Mouse (Mus musculus): ENCODE measurements around the gene Soga3.

Gene Soga3

DNA sequence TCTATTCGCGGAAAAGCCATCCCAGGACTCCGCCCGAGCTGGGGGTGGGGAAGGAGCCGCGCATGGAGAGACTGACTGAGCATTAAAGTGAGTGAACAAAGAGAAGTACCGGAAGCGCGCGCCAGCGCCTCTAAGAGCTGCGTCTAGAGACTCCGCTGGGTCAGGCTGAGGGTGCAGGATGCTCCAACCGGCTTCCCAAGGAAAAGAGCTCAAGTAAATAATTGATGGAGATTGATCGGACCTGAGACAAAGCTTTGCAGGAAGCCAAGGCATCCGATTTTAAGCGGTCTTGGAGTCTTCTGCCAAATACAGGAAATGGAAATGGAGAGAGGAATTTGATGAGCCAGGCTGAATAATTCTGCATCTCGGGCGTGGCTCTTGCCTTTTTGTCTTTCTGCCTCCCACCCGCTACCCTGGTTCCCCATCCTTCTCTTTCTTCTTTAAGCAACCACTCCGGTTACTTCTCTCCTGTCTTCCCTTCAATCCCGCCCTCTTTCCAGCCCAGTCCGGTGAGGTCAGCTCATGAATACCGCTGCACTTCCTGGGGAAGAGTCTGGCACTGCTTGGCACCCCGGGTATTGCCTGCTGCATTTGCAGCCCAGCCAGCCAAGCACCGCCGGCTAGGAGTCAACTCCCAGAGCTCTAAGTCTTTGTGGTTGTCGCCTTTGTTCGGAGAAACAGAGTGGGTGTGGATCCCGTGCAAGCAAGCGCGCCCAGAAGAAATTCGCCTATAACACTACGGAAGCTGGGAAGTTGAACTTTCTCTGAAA lies at the start of gene Soga3:
Soga3 (plus strand) TSS at position 274 of the 770 bp plus-strand sequence.
- no peak for DNase-seq (ENCODE audit: extremely low read depth, insufficient read length, low spot score)

DNA sequence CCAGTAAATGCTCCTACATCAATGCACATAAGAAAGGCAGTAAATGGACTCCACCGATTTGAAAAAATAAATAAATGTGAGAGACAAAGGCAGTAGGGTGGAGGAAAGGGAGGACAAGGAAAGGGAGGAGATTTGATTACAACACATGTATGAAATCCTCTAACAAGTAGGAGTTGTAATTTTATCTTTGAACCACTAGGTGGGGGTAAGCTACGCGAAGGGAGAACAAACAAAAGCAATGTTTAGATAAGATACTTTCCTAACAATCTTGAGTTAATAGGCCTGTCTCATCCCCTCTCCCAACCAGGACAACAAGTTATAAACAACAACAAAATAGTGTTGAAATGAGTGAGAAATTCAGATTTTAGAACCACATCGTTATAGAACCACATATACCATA lies 36.7 kb upstream of the Soga3 start:
- DNase-seq (ENCODE audit: extremely low read depth, insufficient read length, low spot score) = no peak

DNA sequence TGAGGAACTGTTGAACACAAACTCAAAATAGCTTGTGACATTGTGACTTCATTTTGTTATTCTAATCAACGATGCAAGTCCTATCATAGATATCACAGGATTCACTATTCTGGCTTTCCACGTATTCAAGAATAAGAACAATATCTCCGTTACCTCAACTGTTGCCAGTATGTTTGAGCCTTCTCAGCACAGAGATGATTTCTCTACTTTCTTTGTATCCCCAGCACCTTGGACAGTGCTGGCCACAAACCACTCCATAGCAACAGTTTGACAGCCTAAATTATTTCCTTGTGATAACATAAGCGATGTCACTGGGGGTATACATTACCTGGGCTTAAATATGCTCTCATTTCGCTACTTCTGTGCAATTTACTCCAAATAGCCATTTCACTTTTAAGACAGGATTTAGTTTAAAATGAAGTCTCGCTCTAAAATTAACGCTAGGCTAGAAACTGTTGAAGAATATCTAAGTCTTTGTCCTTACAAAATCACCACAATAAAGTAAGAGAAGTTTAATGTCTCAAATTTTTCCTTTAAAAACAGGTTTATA lies 1.0 kb upstream of the Soga3 start:
- DNase-seq (ENCODE audit: extremely low read depth, insufficient read length, low spot score) = no peak

DNA sequence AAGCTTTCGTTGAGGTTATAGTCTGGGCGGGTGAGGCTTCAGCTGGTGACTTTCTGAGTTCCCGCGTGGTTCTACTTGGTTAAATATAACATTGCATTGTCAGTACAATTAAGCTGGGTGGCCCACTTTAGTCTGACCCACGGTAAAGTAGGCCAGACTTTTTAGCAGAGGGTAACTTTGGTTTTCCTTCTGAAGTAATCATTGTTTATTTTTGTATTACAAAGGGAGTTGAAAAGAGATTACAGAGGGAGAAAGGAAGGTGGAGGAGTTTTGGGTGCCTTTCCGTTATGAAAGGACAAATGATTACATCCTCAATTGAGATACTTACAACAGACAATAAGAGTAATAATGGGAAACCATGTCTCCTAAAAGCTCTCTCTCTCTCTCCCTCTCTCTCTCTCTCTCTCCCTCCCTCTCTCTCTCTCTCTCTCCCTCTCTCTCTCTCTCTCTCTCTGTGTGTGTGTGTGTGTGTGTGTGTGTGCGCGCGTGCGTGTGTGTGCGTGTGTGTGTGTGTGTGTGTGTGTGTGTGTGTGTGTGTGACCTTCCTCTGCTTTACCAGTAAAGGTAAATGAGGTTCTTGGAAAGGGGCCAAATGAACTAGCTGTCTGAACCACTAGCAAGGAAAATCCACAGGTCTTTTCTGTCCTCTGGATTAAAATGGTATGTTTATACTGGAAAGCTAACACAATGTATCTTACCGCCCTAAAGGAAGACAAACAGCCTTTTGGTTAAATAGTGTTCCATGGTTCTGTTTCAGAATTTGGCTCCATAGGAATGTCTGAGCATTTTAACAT lies 1.2 kb downstream of the Soga3 start:
- DNase-seq (ENCODE audit: extremely low read depth, insufficient read length, low spot score) = no peak

DNA sequence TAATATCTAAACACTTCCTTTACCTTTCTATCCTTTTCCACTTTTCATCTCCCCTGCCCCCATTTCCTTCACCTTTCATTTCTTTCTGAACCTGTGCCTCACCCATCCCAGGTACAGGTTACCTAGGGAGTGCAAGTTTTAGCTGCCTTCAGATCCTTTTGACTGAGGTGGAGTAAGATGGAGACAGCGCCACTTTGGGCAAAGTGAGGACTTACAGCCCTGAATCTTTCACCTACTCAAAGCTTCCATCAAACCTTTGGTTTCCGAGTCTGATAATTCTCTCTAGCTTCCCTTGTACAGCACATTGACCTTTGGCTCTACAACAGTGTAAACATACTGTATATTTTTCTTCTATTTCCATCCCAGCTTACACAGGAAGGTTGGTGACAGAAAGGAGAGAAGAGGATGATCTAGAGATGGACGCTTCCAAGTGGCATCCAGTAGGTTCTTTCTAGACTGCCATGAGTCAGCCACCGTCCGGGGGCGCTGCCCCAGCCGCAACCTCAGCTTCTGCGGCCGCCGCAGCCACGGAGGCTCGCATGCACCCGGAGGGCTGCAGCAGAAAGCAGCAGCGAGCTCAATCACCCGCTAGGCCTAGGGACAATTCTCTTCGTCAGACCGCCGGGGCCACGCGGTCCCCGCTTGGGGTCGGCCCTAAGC lies 2.7 kb downstream of the Soga3 start:
- no peak for DNase-seq (ENCODE audit: extremely low read depth, insufficient read length, low spot score)

DNA sequence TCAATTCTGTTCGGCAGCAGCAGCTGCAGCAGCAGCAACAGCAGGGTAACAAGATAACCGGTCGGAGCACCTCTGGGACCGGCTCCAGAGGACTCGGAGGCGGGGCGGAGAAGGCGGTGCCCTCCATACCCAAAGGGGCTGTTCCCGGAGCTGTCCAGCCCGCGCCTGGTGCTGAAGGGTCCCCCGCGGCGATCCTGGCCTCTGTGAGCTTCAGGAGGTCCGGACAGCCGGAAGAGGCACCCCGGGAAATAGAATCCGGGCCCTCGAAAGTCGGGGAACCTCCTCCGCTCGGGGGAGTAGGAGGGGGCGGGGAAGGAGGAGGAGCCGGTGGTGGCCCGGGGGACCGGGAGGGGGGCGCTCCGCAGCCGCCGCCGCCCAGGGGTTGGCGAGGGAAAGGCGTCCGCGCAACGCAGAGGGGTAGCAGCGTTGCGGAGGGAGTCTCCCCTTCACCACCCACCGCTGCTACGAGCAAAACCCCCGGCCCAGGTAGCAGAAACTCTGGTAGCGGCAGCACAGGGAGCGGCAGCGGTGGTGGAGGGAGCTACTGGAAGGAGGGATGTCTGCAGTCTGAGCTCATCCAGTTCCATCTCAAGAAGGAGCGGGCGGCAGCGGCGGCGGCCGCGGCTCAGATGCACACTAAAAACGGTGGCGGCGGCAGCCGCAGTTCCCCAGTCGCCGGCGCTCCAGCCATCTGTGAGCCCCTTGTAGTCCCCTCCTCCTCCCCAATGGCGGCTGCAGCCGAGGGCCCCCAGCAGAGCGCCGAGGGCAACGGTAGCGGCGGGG lies 3.4 kb downstream of the Soga3 start:
- no peak for DNase-seq (ENCODE audit: extremely low read depth, insufficient read length, low spot score)

DNA sequence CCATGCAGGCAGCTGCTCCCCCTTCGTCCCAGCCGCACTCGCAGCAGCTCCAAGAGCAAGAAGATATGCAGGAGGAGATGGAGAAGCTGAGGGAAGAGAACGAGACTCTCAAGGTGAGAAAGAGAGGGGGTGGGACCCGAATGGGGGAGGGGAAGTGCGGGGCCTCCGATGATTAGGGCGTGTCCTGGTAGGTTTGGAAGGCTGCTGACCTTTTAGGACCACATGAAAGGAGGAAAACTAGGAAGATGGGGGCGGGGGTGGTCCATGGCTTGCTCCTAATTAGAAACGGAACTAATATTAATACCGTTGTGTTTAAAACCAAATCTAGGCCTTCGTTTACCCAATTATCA lies 4.0 kb downstream of the Soga3 start:
- no peak for DNase-seq (ENCODE audit: extremely low read depth, insufficient read length, low spot score)

DNA sequence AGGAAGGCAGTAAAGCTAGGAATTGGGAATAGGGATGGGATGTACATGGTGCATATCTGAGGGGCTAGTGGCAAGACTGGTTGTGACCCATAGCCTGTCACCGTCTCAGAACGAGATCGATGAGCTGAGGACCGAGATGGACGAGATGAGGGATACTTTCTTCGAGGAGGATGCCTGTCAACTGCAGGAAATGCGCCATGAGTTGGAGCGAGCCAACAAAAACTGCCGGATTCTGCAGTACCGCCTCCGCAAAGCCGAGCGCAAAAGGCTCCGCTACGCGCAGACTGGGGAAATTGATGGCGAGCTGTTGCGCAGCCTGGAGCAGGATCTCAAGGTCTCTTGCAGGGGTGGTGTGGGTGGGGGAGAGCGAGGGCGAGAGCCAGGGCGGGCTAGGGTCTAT lies 4.4 kb downstream of the Soga3 start:
- no peak for DNase-seq (ENCODE audit: extremely low read depth, insufficient read length, low spot score)

DNA sequence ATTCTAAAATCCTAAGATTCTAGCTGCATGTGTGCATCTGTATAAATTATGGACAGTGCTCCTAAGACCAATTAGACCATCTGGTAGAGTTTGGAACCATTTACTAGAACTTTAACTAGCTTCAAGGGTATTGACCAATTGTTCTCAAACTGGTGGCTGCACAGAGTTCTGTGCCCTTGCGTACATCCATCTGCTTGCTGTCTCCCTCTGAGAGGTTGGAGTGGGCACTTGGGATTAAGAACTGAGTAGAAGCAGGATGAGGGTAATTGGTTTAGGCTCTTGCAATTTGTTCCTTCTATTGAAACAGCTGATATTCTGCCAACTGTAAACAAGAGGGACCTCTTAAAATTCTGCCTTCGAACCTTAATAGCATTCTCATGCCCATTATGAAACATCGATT lies 11.7 kb downstream of the Soga3 start:
- DNase-seq (ENCODE audit: extremely low read depth, insufficient read length, low spot score) = no peak

DNA sequence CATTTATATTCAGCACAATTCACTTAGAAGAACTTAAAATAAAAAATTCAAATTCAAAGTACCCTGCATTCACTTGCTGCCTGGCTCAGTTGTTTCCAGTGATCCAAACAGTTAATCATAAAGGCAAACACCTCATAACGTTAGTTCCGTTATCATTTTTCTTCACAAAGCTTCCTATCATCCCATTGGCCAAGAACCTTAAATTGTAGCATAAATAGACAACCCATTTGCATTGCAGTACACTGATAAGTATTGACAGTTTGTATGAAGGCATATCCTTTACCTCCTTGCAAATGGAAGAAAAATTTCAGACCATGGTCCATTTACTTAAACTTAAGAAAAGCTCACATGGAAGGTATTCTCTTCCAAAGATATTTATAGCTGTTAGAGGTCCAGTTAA lies 18.0 kb downstream of the Soga3 start:
- DNase-seq (ENCODE audit: extremely low read depth, insufficient read length, low spot score) = no peak

DNA sequence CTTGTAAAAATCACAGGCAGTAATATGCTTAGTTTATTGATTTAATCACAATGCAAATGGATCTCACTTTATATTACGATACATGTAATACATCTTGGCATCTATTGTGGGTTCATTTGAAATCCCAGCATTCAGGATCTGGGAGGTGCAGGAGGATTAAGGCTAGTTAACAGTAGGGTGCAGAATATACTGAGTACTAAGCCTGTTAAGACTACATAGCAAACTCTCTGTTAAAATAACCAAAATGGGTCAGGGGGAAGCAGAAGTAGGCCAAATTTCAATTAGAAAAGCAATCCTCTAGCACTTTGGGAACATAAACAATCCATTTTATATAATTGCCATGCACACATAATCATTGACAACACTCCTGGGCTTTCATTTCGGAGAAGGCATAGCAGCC lies 30.1 kb downstream of the Soga3 start:
- DNase-seq (ENCODE audit: extremely low read depth, insufficient read length, low spot score) = no peak

DNA sequence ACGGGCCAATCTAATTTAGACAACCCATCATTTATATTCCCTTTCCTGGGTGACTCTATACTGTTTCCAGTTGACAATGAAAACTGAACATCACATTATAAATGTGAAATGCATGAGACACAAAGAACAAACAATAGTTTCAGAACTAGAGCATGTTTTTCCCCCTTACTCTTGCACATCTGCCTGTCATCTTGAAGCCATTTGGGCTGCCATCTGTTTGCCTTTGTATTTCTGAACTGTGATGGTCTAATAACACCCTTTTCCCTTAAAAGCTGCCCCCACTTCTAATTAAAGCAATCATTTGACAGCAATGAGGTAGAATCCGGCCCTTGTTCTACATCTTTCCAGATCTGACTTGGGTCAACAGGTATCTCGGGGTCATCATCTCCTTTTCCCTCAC lies 32.0 kb downstream of the Soga3 start:
- no peak for DNase-seq (ENCODE audit: extremely low read depth, insufficient read length, low spot score)

DNA sequence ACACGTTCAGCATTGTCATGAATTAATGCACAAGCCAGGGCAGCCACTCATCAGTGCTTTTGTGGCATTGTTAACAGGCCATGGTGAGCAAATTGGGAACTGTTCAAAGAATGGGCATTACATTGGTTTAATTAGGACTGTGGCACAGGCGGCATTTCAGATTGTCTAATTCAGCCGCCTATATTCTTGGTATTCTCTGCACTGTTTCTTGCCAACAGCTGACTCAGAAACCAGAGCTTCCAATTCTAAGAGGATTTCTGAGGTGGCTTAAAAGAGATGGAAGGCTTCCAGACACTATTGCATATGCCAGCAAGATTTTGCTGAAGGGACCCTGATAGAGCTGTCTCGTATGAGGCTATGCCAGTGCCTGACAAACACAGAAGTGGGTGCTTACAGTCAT lies 33.2 kb downstream of the Soga3 start:
- DNase-seq (ENCODE audit: extremely low read depth, insufficient read length, low spot score) = no peak

DNA sequence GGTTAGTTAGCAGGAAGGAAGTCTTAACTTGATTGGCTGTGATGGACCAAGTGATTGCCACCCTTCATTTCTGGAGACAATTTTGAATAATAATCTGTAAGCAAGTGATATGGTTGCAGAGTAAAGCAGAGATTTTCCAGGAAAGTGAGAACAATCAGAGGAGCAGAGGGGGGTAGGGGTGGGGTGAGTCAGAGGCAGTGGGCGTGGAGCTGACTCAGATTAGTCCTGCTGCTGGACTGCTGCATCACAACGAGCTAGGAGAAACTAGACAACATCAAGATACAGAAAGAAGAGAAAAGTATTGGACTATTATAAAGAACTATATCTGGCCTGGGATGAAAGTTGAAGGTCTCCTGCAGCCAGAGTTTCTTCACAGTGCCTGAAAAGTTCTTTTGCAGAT lies 34.4 kb downstream of the Soga3 start:
- peak; percentile 7 for DNase-seq (ENCODE audit: extremely low read depth, insufficient read length, low spot score)

DNA sequence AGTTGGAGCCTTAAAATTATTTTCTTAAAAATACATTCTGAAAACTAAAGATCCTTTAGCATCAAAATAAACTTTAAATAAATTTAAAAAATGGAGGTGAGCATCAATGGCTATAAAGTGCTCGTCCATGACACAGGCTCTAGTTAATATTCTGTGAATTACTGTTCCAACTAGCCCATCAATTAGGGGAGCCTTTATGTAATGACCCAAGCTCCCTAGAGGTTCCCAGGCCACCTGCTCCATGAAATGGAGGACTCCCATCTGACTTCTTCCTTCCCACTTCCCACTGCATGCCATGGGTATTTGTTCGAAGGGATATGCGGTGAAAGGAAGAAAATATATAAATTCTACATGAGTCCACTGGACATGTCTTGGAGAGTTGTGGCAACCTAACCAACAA lies 36.6 kb downstream of the Soga3 start:
- no peak for DNase-seq (ENCODE audit: extremely low read depth, insufficient read length, low spot score)

DNA sequence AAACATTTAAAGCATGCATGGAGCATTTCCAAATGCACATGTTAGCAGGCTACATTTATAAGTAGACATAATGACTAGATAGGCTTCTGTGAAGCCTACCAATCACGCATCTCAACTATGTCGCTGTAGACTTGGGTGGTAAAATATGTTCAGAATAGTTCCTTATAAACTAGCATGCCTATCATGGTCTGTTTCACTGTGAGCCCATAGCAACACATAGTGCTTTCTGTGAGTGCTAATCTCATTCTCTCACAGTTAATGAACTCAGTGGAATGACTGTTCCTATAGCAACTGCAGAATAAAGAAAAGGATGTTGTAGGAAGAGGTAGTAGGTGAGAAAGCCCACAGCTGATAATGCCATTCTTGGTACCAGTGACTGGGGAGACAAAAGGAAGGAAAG lies 37.4 kb downstream of the Soga3 start:
- no peak for DNase-seq (ENCODE audit: extremely low read depth, insufficient read length, low spot score)

DNA sequence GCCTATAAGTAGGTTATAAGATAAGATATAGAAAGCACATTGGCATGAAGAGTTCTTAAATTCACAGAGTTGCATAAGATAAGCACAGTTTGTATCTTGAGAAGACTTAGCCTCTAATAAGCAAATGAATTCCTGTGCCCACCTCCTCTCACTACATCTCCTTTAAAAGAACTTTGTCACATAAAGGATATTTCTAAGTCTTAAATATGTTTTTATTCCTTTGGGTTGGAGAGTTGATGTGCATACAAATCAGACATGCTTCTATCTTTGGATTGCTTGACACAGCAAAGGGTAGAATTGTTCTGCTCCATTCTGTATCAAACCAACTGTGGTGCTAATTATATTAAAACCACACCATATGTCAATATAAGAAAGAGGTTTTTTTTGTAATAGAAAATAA lies 50.1 kb downstream of the Soga3 start:
- DNase-seq (ENCODE audit: extremely low read depth, insufficient read length, low spot score) = no peak

DNA sequence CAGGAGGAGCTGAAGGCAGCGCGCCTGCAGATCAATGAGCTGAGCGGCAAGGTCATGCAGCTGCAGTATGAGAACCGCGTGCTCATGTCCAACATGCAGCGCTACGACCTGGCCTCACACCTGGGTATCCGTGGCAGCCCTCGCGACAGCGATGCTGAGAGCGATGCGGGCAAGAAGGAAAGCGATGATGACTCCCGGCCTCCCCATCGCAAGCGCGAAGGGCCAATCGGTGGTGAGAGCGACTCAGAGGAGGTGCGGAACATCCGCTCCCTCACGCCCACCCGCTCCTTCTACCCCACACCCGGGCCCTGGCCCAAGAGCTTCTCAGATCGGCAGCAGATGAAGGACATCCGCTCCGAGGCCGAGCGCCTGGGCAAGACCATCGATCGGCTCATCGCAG lies 53.2 kb downstream of the Soga3 start:
- peak; percentile 5 for DNase-seq (ENCODE audit: extremely low read depth, insufficient read length, low spot score)

DNA sequence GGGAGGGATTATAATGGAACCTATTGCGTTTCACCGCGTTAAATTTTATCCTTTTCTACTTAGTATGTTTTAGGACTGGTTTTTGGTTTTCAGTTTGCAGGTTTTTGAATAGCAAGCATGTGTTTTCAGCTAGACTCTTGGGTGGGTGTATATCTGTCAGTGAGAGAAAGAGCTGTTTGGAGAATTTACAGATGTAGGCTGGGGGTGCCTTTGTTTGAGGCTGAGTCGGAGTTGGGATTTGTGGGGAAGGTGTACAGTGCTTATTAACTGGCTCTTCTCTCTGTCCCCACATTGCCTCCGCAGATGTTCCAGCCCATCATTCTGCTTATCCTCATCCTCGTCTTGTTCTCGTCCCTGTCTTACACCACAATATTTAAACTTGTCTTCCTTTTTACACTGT lies 55.0 kb downstream of the Soga3 start, which contains the start of gene Gm49353:
Gm49353 (plus strand) TSS at position 313 of the 400 bp plus-strand sequence.
- DNase-seq (ENCODE audit: extremely low read depth, insufficient read length, low spot score) = no peak

DNA sequence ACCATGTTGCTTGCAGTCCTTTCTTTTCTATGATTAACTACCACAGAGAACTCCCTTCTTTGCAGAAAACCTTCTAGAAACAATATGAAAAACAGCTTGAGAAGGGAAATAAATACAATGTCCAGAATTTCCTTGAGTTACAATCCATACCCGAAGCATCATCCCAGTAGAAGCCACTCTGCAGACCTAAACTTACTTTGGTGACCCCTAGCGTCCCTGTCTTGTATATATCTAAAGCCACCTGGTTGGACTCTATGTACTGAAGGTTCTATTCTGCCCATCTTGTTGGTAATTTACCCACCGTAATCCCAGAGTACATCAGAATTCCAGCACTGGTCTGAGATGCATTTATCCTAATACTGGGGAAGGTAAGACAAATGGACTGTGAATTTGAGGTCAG lies 56.2 kb downstream of the Soga3 start:
- no peak for DNase-seq (ENCODE audit: extremely low read depth, insufficient read length, low spot score)

DNA sequence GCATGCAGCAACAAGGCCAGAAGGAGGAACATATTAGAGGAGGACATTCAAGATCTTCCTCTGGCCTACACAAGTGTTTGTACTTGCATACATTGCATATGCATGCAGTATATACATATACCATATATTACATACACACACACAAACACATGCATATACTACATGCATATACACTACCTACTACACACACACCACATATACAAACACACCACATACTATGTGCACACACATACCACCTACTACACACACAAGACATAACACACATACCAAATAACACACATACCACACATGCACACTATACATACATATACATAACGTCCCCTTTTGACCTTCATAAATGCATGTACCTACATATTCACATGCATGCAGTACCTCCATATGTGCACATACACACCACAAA lies 57.0 kb downstream of the Soga3 start:
- DNase-seq (ENCODE audit: extremely low read depth, insufficient read length, low spot score) = no peak
